Mouse (Mus musculus) ovary, postnatal 36 days (tissue): ENCODE results near the gene Hand1.

Experiments
- DNase-seq: peaks from one replicate; pipeline ENCODE4 v3.0.0; 2022; ENCODE audit warnings: low spot score, mixed read lengths

Hand1 gene

DNA sequence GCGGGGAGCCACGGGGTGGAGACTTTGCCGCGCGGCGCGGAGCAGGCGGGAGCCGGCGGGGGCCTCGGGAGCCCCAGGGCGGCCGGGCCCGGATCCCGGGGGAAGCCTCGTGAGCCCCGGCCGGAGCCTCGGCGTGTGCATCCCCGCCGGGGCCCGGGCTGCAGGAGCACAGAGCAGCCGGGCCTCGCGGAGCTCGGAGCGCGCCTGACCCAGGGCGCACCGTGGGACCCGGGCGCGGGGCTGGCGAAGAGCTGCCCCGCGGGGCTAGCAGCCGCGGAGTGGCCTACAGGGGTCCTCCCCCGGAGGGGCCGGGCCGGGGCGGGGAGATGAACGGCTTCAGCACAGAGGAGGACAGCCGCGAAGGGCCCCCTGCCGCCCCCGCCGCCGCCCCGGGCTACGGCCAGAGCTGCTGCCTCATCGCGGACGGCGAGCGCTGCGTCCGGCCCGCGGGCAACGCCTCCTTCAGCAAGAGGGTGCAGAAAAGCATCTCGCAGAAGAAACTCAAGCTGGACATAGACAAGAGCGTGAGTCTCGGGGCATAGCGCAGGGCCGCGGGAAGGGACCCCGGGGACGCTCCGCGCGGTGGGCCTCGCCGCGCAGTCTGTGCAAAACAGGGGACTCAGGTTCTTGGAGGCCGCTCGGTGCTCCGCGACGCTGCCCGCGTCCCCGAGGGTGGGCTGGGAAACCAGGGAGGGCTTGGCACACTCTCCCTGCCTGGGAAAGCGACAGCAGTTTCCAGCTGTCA is 30.7 kb downstream of the Hand1 start:
- DNase-seq = peak; percentile 73

DNA sequence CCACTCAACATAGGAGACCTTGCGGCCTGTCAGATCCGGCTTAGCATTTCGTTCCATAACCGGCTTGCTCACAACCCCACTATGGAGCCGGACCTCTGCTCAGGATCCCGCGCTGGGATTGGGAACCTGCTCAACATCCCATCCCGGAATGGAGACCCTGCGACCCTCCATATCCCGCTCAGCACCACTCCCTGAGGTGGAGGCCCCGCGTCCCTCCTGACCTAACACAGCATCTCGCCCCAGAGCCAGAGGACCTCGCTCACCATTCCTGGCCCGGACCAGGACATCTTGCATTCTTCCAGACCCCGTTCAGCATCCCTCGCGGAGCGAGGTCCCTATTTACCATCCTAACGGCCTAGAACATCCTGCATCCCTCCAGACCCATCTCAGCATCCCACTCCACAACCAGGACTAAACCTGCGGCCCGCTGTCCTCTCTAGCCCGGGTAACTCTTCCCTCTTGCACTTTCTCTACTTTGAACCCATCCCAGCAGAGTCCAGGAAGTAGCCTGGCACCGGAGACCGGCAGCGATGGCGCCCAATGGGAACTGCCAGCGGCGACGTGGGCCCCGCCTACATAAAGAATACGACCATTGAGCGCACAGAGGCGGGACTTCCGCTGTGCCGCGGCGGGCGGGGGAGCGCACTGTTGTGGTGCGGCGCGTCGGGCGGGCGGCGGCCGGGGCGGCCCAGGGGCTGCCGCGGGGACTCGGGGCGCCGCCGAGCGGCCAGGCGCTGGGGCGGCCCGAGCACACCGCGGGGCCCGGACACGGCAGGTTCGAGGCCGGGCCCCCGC is 31.4 kb downstream of the Hand1 start, which contains the start of gene Sap30l:
Gene Sap30l (plus strand): TSS at position 667 of the 795 bp plus-strand sequence.
- DNase-seq = peak; percentile 97

DNA sequence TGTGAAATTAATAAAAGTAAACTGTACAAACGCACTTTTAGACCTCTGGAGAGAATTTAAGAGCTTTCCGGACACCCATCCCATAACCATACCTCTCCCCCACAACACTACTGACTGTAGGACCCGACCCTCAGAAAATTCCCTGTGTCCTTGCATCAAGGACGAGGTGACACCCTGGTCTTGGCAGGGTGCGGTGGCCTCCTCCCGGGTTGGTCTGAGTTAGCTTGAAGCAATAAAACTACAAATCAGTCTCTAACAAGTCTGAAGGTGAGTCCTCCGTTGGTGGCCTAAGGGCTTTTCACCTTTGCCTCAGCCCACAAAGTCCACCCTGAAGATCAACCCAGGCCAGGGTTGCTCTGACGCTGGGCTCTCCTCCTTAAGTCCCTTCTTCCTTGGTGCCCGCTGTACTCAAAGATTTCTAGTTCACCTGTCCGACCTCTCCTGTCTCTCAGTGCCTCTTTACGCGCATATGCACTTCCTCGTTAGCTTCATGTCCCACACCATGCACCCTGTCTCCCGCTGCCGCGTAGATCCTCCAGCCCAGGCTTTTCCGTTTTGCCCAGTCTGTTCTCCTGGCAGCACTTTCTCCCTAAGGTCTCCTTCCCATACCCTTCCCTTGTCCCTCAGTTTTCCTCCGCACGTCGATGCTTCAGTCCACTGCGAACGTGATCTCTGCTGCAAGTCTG is 32.2 kb downstream of the Hand1 start:
- no peak for DNase-seq

- DNase-seq = no peak
These were observed 33.2 kb downstream of the Hand1 start for GRCm38 (mm10) chr11:57799456-57799855.

DNA sequence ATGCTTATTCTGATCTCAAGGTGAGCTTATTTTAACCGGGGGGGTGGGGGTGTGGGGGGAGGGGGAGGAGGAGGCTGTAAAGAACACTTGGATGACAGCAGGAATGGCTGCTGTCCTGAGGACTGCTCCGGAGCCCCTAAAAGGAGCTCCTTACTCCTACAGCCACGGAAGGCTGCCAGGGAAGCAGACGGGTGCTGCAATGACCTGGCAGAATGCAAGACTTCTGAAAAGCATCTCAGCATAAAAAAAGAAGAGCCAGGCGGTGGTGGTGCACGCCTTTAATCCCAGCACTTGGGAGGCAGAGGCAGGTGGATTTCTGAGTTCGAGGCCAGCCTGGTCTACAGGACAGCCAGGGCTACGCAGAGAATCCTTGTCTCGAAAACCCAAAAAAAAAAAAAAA is 34.8 kb downstream of the Hand1 start:
- DNase-seq = no peak

GRCm38 (mm10) chr11:57795086-57795485 is 37.5 kb downstream of the Hand1 start:
- DNase-seq = no peak

- no peak for DNase-seq
These were observed 41.6 kb downstream of the Hand1 start for GRCm38 (mm10) chr11:57790866-57791535.

GRCm38 (mm10) chr11:57787913-57788312 is 44.7 kb downstream of the Hand1 start:
- DNase-seq = peak; percentile 47

DNA sequence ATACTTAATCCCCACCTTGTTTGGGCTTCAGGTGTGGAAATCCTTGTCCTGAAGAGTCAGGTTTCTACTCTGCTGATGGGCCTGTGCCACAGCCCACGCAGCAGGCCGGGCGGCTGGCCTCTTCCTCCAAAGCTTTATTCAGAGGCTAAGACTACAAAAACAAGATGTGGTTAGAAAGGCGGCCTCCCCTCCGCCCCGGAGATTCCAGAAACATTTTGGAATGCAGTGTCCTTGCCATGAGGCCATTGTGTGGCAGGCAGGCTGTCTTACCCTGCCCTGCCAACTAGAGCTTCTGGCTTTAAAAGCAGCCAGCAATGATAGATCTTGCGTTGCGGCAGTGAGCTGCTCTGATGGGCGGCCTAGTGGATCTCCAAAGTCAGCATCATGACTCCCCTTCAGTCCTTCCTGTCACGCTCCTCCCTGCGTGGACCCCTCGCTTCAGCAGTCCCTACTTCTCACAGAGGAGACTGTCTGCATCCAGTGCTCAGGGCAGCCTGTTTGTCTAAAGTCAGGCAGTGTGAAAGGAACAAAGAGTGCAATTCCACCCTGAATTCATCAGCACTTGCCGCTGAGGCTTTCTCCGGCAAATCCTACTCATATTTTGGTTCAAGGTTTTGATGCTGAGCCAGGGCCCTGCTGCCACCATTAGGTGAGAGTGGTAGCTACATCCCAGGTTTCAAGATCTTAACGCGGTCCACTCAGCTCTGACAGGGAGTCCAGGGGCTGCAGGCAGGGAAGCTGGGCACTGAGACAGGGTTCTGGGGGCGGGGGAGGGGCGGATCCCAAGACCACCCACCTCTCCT is 45.8 kb downstream of the Hand1 start:
- peak; percentile 45 for DNase-seq

GRCm38 (mm10) chr11:57779824-57780223 is 52.8 kb downstream of the Hand1 start:
- DNase-seq = no peak
